Mouse (Mus musculus): ENCODE data around the gene Rhpn2.
"Not testable (repeated sequence)": the region's sequence is repeated elsewhere in the genome, so short reads cannot be mapped to it uniquely, and the experiment has no call there.

Rhpn2 gene

DNA sequence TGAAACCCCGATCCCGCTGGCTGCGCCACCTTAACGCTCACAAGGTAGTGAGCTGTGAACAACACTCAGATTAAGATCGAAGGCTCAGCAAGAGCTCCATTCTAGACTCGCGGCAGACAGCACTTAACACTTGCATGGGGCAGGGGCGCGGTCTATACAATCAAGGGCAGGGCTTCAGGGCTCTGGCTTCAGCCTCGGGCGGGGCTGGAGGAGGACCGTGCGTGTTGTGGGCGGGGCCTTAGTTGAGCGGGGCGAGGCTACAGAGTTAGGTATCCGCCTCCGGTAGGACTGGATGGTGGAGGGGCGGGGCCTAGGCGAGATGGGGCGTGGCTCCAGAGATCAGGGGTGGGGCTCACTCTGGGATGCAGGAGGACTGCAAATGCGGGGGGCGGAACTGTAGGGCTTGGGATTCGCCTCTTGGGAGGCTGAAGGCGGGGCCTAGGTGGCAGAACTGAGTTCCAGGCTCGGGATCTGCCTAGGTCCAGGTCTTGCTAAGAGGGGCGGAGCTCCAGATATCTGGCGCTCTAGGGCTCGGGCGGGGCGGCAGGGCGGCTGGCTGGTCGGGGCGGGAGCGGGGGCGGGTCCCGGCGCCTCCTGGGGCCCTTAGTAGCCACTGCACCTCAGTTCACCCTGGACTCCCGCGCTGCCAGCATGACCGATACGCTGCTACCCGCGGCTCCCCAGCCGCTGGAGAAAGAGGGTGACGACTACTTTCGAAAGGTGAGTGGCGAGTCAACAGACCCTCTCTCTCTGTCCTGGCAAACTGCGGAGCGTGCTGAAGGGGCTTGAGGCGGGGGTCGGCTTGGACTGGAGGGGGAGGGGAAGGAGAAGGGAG, at the start of gene Rhpn2:
Gene Rhpn2 (plus strand): TSS at position 479 of the 835 bp plus-strand sequence.
- DNase-seq = peak; percentile 100

- DNase-seq = no peak
These were observed 40.5 kb upstream of the Rhpn2 start for GRCm38 (mm10) chr7:35293464-35293863.

- no peak for DNase-seq
These were observed 38.3 kb upstream of the Rhpn2 start for GRCm38 (mm10) chr7:35295631-35296030.

DNA sequence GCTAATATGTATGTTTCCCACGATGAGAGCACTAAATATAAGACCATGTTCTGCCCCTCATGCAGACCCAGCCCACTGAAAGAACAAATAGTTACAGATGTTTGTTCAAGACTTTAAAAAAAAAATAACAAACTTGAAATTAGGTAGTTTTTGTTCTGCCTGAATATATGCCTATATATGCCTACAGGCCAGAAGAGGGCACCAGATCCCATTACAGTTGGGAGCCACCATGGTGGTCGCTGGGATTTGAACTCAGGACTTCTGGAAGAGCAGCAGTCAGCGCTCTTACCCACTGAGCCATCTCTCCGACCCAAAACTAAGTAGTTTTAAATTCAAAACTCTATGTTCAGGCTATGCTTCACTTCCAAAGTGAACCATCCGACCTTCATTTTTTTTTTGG, 36.1 kb upstream of the Rhpn2 start:
- no peak for DNase-seq

DNA sequence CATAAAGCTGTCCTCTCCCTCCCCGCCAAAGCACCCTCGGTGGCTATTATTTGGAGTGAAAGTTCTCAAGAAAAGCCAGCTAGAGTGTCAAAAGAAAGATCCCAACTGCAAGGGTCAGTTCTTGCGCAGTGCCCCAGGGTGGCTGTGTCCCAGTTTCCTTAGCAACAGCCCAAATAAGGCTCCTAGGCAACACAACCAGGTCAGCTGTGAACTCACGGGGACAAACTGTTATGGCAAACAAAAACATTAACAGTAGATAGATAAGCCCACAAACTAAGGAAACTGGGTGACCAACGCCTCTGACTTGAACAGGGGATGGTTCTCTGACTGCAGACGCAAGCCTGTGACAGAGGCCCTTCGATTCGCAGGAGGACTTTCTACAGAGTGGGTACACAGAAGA, 34.3 kb upstream of the Rhpn2 start:
- DNase-seq = peak; percentile 35

GRCm38 (mm10) chr7:35300792-35301191, 33.2 kb upstream of the Rhpn2 start:
- no peak for DNase-seq

DNA sequence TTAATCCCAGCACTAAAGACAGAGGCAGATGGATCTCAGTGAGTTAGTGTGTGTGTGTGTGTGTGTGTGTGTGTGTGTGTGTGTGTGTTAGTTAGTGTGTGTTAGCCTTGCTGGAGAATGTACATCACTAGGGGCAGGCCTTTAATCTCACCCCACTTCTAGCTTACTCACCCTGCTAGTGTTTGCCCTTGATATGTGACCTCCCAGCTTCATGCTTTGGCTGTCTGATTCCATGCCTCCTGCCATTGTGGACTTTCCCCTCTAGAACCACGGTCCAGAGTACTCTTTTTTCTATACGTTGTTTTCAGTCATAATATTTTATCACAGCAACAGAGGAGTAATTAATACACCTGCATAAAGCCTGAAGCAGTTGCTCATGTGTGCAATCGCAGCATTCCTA, 22.8 kb upstream of the Rhpn2 start:
- no peak for DNase-seq

DNA sequence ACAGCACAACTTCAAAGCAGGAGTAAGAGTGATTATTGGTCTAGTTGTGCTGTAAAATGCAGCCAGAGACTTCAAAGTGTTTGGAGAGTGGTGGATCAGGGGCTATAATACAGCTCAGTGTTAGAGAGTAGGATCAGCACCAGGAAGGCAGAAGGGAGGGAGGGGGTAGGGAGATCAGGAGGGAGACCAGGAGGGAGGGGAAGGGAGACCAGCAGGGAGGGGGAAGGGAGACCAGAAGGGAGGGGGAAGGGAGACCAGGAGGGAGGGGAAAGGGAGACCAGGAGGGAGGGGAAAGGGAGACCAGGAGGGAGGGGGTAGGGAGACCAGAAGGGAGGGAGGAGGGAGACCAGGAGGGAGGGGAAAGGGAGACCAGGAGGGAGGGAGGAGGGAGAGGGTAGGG, 19.8 kb upstream of the Rhpn2 start:
- no peak for DNase-seq

- DNase-seq = peak; percentile 85
These were observed 16.0 kb upstream of the Rhpn2 start, which contains the start of gene Gpatch1 for GRCm38 (mm10) chr7:35317729-35318609. TSS of gene Gpatch1 (minus strand) at chr7:35318440.

DNA sequence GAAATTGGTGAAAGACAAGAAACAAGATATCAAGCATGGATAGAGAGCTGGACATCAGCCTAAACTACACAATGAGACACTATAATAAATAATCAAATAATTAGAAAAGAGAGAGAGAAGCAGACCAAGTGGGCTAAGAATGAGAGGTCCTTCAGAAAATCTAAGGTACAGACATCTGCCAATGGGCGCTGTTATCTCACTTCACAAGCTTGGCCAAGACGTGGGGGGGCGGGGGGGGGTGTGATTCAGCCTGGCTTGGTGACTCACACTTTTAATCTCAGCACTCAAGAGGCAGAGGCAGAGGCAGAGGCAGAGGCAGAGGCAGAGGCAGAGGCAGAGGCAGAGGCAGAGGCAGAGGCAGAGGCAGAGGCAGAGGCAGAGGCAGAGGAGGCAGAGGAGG, 14.7 kb upstream of the Rhpn2 start:
- DNase-seq = not testable (repeated sequence)

GRCm38 (mm10) chr7:35319755-35320154, 14.2 kb upstream of the Rhpn2 start:
- DNase-seq = no peak

DNA sequence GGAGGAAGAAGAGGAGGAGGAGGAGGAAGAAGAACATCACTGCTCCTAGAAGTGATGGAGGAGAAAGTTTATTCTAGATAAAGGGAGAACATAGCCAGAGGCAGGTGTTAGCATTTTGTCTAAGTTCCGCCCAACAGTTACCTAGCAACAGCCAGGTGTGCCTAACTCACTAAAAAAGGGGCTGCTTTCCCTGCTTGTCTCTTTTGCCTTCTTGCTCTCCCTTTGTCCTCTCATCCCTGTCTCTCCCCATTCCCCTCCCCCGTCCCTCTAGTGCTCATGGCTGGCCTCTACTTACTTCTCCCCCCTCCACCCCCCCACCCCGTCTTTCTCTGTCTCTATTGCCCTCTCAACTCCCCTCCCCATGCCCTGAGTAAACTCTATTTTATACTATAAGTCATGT, 11.8 kb upstream of the Rhpn2 start:
- DNase-seq = no peak

- no peak for DNase-seq
These were observed 11.1 kb upstream of the Rhpn2 start for GRCm38 (mm10) chr7:35322732-35323420.

DNA sequence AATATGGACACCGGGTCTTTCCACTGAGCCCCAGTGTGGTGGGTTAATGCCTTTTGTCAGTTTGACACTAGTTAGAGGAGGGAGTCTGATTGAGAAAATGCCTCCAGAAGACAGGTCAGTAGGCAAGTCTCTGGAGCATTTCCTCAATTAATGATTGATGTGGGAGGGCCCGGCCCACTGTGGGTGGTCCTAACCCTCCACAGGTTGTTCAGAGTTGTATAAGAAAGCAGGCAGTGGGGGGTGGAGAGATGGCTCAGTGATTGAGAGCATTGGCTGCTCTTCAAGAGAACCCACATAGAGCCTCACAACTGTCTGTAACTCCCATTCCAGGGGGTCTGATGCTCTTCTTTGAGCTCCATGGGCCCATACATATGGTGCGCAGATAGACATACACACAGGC, 2.4 kb upstream of the Rhpn2 start:
- peak; percentile 71 for DNase-seq

GRCm38 (mm10) chr7:35333231-35333651, 729 bp upstream of the Rhpn2 start:
- no peak for DNase-seq

GRCm38 (mm10) chr7:35334527-35335452, 820 bp downstream of the Rhpn2 start:
- peak; percentile 60 for DNase-seq

GRCm38 (mm10) chr7:35340196-35340595, 6.2 kb downstream of the Rhpn2 start:
- no peak for DNase-seq

DNA sequence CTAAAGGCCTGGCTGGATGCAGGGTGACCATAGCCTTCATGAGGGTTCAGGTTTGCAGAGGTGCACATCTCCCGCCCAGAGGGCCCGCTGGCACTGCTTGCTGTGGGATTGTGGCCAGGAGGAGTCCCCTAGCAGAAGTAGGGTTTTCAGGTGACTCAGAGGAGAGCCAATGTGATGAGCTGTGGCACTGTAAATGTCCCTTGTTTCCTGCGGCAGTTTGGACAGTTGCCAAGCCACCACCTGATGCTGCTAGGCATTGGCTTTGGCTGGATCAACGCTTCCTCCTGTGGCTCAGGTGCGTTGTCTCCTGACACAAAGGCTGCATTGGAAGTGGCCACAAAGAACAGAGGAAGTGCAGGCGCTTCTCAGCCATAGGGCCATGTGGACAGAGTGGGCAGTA, 7.3 kb downstream of the Rhpn2 start:
- no peak for DNase-seq

GRCm38 (mm10) chr7:35342498-35342897, 8.5 kb downstream of the Rhpn2 start:
- DNase-seq = no peak

DNA sequence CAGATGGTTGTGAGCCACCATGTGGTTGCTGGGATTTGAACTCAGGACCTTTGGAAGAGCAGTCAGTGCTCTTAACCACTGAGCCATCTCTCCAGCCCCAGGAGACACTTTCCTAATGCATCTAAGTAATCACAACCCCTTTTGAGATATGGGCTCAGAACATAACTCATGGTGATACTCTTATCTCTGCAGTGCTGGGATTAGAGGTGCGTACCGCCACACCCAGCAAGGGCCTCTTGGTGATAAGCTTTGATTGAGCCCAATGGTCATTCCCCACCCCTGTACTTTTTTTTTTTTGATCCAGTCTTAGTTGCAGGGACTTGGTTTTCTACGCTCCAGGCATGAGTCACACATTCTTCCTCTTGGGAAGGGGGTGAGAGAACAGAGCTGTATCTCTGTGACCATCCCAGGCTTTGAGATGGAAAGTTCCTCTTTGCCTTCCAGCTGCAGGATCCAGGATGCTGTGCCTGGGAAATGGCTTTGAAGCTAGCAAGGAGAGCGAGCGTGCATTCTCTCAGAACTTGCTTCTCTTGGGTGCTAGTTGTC, 10.9 kb downstream of the Rhpn2 start:
- DNase-seq = no peak

DNA sequence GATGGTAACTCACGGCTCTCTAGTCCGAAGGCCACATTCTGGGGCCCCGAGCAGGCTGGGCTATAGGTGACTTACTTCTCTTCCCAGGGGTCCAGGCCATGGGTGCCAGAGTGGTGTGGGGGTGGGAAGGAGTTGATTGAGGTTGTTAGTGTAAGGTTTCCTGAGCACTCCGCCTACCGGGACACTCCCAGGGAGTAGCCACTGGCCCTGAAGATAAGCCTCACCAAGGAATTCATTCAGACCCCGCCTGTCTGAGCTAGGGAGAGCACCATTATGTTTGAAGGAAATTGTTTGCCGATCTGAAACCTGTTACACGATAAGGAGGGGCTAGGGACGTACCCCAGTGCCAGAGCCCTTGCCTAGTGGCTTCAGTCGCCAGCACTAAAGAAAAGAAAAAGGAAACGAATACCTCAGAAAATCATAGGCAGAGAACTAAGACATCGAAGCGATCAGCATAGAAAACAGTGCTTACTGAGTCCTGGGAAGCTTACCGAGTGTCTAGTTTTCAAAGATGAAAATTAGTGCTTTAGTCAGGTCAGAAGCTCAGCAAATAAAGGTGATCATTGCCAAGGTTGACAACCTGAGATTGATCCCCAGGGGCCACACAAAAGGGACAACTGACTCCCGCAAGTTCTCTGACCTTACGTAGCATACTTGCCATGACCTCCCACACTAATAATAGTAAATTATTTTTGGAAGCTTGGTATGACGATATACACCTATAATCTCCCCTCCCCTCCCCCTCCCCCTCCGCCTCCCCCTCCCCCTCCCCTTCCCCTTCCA, 14.1 kb downstream of the Rhpn2 start:
- DNase-seq = no peak

All from kidney, adult 11 months (tissue).